In the genomic region with DNA sequence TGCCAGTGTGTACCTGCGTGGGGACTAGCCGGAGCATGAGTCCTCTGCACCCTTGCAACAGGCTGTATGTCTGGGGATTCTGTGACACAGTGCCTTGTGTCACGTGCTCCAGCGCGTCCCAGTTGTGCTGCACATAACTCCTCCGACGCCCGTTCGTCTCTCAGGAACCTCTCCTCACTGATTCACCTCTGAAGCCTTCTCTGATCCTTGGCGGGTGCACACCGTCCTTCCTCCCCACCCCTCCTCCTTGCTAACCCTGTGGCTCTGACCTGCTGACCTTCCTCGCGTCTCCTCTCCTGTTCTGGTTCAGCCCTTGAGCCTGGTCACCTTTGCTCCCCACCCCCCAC, we compare ENCODE assay signal across 13 mouse cellular contexts. TPM values are rescaled to one million over a fixed set of nuclear protein-coding genes. Genes with fewer than 3 reads are reported as not detected.
DNase-seq lines count a peak whose midpoint lies in the region; ATAC-seq and TF ChIP-seq lines count a peak whose summit lies in the region.
"Had no signal": no experiment of that assay in that cellular context is flagged by ENCODE, and none has a peak within 500 bp of the region (broad histone marks: within the 10 kb centered on the region; RNA-seq: fewer than 3 reads in every experiment).

No protein-coding gene starts in this region.

- no peak for DNase-seq in forebrain, embryonic 10.5 days (ENCODE audit: extremely low spot score, low spot score)
- DNase-seq in thymus, postnatal 4 days = peak; percentile 51
- no peak for DNase-seq in thymus, adult 2 months
- peak; percentile 24 for DNase-seq in liver
- peak; percentile 86 for DNase-seq in yolk sac, embryonic 10.5 days (ENCODE audit: low spot score)
- no peak for DNase-seq in left cerebral cortex, adult 9 months (ENCODE audit: low spot score in 2 of 2)
- DNase-seq in c-Kit-positive CD71-positive TER-119-positive erythroid progenitor cells, embryonic 14.5 days (ENCODE audit: low spot score) = no peak
- DNase-seq: adrenal gland, postnatal 10 days; cerebellum, adult 2 months had no signal

- TF ChIP-seq CTCF in thymus, adult 2 months (IDR thresholded peaks at IDR 0.05; ENCODE audit: borderline replicate concordance, control insufficient read depth, extremely low read depth, insufficient read depth, low read length, poor library complexity) = no peak

- no peak for TF ChIP-seq POLR2A in thymus, adult 2 months (IDR thresholded peaks at IDR 0.05; ENCODE audit: control insufficient read depth, extremely low read depth, insufficient read depth, low read length, poor library complexity)

- no peak overlapping the region for H3K4me2 ChIP-seq in forebrain, embryonic 16.5 days (ENCODE audit: low read length)
- H3K4me2 ChIP-seq: embryonic facial prominence, embryonic 15.5 days; limb, embryonic 15.5 days; midbrain, embryonic 15.5 days had no signal

- no peak overlapping the region for H3K9ac ChIP-seq in forebrain, embryonic 16.5 days (replicated peaks; ENCODE audit: low read depth, low read length)
- H3K9ac ChIP-seq: embryonic facial prominence, embryonic 15.5 days; limb, embryonic 15.5 days; midbrain, embryonic 15.5 days had no signal

- no peaks in the 10 kb centered on the region for H3K36me3 ChIP-seq in forebrain, embryonic 10.5 days (replicated peaks)
- H3K36me3 ChIP-seq in forebrain, embryonic 16.5 days (ENCODE audit: control insufficient read depth, insufficient read depth) = no peaks in the 10 kb centered on the region
- no peaks in the 10 kb centered on the region for H3K36me3 ChIP-seq in thymus, adult 2 months (ENCODE audit: control insufficient read depth, insufficient read depth, low read length)
- H3K36me3 ChIP-seq: embryonic facial prominence, embryonic 15.5 days; limb, embryonic 15.5 days; midbrain, embryonic 15.5 days had no signal

- no peak overlapping the region for H3K4me3 ChIP-seq in forebrain, embryonic 10.5 days
- no peak overlapping the region for H3K4me3 ChIP-seq in forebrain, embryonic 16.5 days (replicated peaks; ENCODE audit: low read length)
- H3K4me3 ChIP-seq in thymus, adult 2 months (ENCODE audit: control insufficient read depth, insufficient read depth, low read length) = no peak overlapping the region
- H3K4me3 ChIP-seq: embryonic facial prominence, embryonic 15.5 days; limb, embryonic 15.5 days; midbrain, embryonic 15.5 days had no signal

- ATAC-seq in forebrain, embryonic 16.5 days = no peak
- ATAC-seq: midbrain, embryonic 15.5 days had no signal

- 0 out of 2 replicates have a peak overlapping the region, but pooled peaks have one; percentile 15 for H3K27ac ChIP-seq in forebrain, embryonic 10.5 days
- H3K27ac ChIP-seq in forebrain, embryonic 16.5 days (ENCODE audit: low read length) = no peak overlapping the region
- no peak overlapping the region for H3K27ac ChIP-seq in thymus, adult 2 months (ENCODE audit: control insufficient read depth, insufficient read depth, low read length)
- H3K27ac ChIP-seq: embryonic facial prominence, embryonic 15.5 days; limb, embryonic 15.5 days; midbrain, embryonic 15.5 days had no signal

- peaks cover 59% of the 10 kb centered on the region for H3K4me1 ChIP-seq in forebrain, embryonic 10.5 days
- H3K4me1 ChIP-seq in forebrain, embryonic 16.5 days (replicated peaks; ENCODE audit: control insufficient read depth, insufficient read depth, low read length) = no peaks in the 10 kb centered on the region
- H3K4me1 ChIP-seq in thymus, adult 2 months (replicated peaks; ENCODE audit: control insufficient read depth, insufficient read depth, low read length) = peaks cover 70% of the 10 kb centered on the region
- H3K4me1 ChIP-seq: midbrain, embryonic 15.5 days had no signal

- 52% methylated on average over 13 of the region's 13 CpGs for WGBS in forebrain, embryonic 10.5 days
- 63% methylated on average over 13 of the region's 13 CpGs for WGBS in forebrain, embryonic 16.5 days
- WGBS in thymus, adult 2 months = 57% methylated on average over 13 of the region's 13 CpGs

- no peaks in the 10 kb centered on the region for H3K9me3 ChIP-seq in forebrain, embryonic 10.5 days
- H3K9me3 ChIP-seq in forebrain, embryonic 16.5 days (ENCODE audit: control insufficient read depth, low read length) = no peaks in the 10 kb centered on the region
- H3K9me3 ChIP-seq: embryonic facial prominence, embryonic 15.5 days; limb, embryonic 15.5 days; midbrain, embryonic 15.5 days had no signal

- peaks cover 80% of the 10 kb centered on the region for H3K27me3 ChIP-seq in forebrain, embryonic 10.5 days (ENCODE audit: poor library complexity, severe bottlenecking)
- no peaks in the 10 kb centered on the region for H3K27me3 ChIP-seq in forebrain, embryonic 16.5 days (replicated peaks; ENCODE audit: control insufficient read depth, insufficient read depth, low read length)
- H3K27me3 ChIP-seq in thymus, adult 2 months (ENCODE audit: control insufficient read depth, insufficient read depth, low read length) = no peaks in the 10 kb centered on the region
- H3K27me3 ChIP-seq: midbrain, embryonic 15.5 days had no signal

RNA-seq across cellular contexts. Expression of a gene that starts 31.5 kb away (rescaled TPM):
- 8.1 and 8.9 TPM in 2 replicates for polyA plus RNA-seq in forebrain, embryonic 10.5 days (2016; fragmentation: Nextera tagmentation; extraction: Ambion mirVana)
- 3.4 and 4.2 TPM in 2 replicates for polyA plus RNA-seq in forebrain, embryonic 16.5 days (2015; fragmentation: Nextera tagmentation; extraction: Ambion mirVana)
- polyA plus RNA-seq in thymus, adult 2 months (2012; rRNA removed) = 182 and 287 TPM in 2 replicates

Comparison
In these comparisons a context has a peak if more than half of its experiments do, and no peak if none do; other contexts are left out.
1. DNase-seq: peak in thymus, postnatal 4 days (single experiment), liver (single experiment) and yolk sac, embryonic 10.5 days (single experiment); none in forebrain, embryonic 10.5 days (single experiment), thymus, adult 2 months (single experiment), left cerebral cortex, adult 9 months (0 of 2) and c-Kit-positive CD71-positive TER-119-positive erythroid progenitor cells, embryonic 14.5 days (single experiment).
2. RNA of a gene that starts 31.5 kb away (polyA plus RNA-seq): 182 to 287 TPM in thymus, adult 2 months; 8.1 to 8.9 TPM in forebrain, embryonic 10.5 days and 3.4 to 4.2 TPM in forebrain, embryonic 16.5 days; every median in the first group is over 10 times any median in the second.